Mouse (Mus musculus) heart, embryonic 10.5 days (tissue): ENCODE data around the gene Exoc6. TPM values are rescaled to one million over a fixed set of nuclear protein-coding genes. Genes with fewer than 3 reads are reported as not detected.

Experiments
- DNase-seq: peaks from one replicate; pipeline ENCODE4 v3.0.0-alpha.2; 2017; ENCODE audit warnings: low spot score
- H3K27ac ChIP-seq: fragments of 300-500 bp; sonication (generic); 2 replicates; pipeline ENCODE4 v1.5.1; 2016; ENCODE audit warnings: mild to moderate bottlenecking
- H3K27me3 ChIP-seq: fragments of 300-500 bp; sonication (generic); 2 replicates; pipeline ENCODE4 v1.6.1; 2016; ENCODE audit warnings: mild to moderate bottlenecking; ENCODE audit not compliant: poor library complexity, insufficient read depth, severe bottlenecking
- H3K36me3 ChIP-seq: fragments of 300-500 bp; sonication (generic); 2 replicates; pipeline ENCODE4 v1.6.1; 2016; ENCODE audit warnings: mild to moderate bottlenecking, moderate library complexity
- H3K4me1 ChIP-seq: fragments of 300-500 bp; sonication (generic); 2 replicates; pipeline ENCODE4 v1.6.1; 2016; ENCODE audit warnings: mild to moderate bottlenecking
- H3K4me3 ChIP-seq: fragments of 300-500 bp; sonication (generic); 2 replicates; pipeline ENCODE4 v1.5.1; 2016; ENCODE audit warnings: mild to moderate bottlenecking, moderate library complexity
- H3K9me3 ChIP-seq: fragments of 300-500 bp; sonication (generic); 2 replicates; pipeline ENCODE4 v1.6.1; 2016; ENCODE audit warnings: mild to moderate bottlenecking, moderate library complexity
- WGBS: fragments of 180-500 bp; shearing (Covaris S2); methylation state at CpG from one replicate; pipeline ENCODE4 v1.1.7; 2016; 5-methylcytosine and 5-hydroxymethylcytosine counted together
- polyA plus RNA-seq: library from polyadenylated mRNA; unstranded; fragments of >200 nt; fragmentation: Nextera tagmentation; extraction: Ambion mirVana; gene quantifications from 2 replicates; pipeline ENCODE4 v1.2.1, GENCODE M21; 2016

Gene Exoc6
- polyA plus RNA-seq, 1 experiment from 2014 or later = 18.0 TPM

DNA sequence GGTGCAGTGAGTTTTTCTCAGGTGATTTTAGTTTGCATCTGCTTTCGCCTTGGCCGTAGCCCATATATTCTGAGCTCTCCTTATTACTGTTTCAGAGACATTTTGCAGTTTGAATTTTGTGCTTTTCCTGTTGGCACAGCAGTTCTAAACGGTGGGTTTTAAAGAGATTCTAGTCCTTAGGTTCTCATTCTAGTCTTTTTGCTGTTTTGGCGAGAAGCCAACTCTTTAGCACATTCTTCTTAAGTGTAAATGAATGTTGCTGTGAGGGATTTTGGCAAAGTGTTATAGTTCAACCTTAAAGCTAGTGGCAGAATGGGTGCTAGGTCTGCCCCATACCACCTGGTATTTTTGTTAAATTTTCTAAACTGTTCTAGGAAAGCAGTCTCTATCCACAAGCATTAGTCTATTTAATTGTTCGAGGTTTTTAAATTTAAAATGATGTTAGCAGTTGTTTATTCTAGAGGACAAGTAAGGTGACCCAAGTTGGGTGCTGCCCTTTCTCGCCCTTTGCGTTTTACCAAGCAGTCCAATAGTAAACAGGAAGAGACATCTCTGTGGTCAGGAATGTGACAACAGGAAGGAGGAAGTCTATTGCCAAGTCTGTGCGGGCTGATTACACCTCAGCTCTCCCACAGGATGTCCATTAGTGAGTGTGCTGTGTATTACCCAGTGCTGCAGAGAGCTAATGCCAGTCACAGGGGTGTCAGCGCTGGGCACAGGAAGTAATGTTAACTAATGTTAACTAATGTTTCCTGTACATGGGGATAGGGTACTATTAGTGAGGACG is 11.1 kb downstream of the Exoc6 start:
- H3K4me1 ChIP-seq = peaks cover 18% of the 10 kb centered on the region
- no peaks in the 10 kb centered on the region for H3K9me3 ChIP-seq
- DNase-seq = no peak
- no peak overlapping the region for H3K4me3 ChIP-seq
- no peaks in the 10 kb centered on the region for H3K36me3 ChIP-seq
- H3K27me3 ChIP-seq = no peaks in the 10 kb centered on the region
- WGBS = 57% methylated on average over 10 of the region's 10 CpGs
- H3K27ac ChIP-seq = peak overlapping the region; percentile 53; the same call in 1 of the 2 replicates

DNA sequence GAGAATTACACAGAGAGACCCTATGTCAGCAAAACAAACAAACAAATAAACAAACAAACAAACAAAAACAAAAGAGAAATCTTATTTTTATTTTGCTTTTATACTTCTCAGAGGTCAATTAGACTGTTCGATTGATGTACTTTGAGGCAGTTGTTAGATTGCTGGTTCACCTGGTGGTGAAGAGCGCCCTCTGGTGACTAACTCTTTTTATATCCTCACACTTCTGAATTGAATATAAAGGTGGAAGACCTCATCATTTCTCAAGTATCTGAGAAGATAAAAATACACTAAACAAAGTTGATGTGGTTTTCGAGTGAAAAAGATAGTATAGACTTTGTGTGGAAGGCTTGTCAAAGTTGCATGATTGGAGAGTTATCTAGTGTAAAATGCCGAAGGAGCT is 13.5 kb downstream of the Exoc6 start:
- Histone ChIP-seq H3K4me3 (no peak overlapping the region), H3K36me3 (no peaks in the 10 kb centered on the region), H3K9me3 (no peaks in the 10 kb centered on the region), H3K27me3 (no peaks in the 10 kb centered on the region), H3K4me1 (peaks cover 17% of the 10 kb centered on the region), H3K27ac (no peak overlapping the region)
- no peak for DNase-seq
- 32% methylated on average over 4 of the region's 4 CpGs for WGBS

DNA sequence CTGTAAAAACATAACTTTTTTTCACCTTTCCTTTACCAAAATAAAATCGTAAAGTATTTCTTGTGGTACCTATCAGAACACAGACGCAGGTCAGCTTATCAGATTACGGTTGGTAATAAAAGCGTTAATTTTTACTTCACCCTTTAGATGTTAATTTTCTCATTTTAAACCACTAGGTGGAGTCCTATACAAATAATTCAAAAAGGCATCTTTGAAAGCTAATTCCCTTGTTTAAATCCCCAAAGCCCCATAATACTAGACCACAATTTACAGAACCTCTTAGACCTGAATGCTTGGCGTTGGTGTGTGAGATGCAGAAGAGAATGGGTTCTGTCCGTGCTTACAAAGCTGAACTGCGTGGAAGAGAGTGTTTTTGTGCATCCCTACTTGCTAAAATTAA is 15.6 kb downstream of the Exoc6 start:
- no peak for DNase-seq
- 60% methylated on average over 7 of the region's 7 CpGs for WGBS
- Histone ChIP-seq H3K4me3 (no peak overlapping the region), H3K4me1 (0 out of 2 replicates have a peak, but pooled peaks cover 3% of the 10 kb centered on the region), H3K27ac (no peak overlapping the region), H3K36me3 (no peaks in the 10 kb centered on the region), H3K27me3 (no peaks in the 10 kb centered on the region), H3K9me3 (no peaks in the 10 kb centered on the region)

DNA sequence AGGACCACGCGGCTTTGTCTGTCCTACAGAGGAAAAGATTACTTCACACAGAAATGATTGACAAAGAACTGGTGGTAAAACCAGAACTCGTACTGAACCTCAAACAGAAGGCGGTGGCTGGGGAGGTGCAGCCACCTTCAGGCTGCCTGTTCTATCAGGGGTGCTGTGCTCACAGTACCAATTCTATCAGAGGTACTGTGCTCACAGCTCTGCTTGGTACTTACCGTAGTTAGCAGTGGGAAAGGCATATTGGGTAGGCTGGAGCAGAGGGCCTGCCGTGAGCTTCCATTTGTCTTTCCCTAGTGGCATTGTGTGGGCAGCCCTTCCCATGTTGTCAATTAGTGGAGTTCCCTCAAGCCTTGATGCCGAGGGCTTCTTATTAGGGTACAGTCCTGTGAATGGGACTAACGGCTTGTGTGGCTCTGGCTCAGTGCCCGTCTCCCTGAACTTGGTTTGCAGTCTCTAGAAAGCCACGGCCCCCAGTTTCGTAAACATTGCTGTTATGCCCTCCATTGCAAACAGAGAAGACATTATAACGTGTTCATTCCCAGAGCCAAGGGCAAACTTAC is 19.1 kb downstream of the Exoc6 start:
- H3K27ac ChIP-seq = no peak overlapping the region
- no peak for DNase-seq
- no peaks in the 10 kb centered on the region for H3K36me3 ChIP-seq
- no peaks in the 10 kb centered on the region for H3K27me3 ChIP-seq
- no peaks in the 10 kb centered on the region for H3K9me3 ChIP-seq
- 87% methylated on average over 12 of the region's 12 CpGs for WGBS
- H3K4me3 ChIP-seq = no peak overlapping the region
- 0 out of 2 replicates have a peak, but pooled peaks cover 3% of the 10 kb centered on the region for H3K4me1 ChIP-seq

DNA sequence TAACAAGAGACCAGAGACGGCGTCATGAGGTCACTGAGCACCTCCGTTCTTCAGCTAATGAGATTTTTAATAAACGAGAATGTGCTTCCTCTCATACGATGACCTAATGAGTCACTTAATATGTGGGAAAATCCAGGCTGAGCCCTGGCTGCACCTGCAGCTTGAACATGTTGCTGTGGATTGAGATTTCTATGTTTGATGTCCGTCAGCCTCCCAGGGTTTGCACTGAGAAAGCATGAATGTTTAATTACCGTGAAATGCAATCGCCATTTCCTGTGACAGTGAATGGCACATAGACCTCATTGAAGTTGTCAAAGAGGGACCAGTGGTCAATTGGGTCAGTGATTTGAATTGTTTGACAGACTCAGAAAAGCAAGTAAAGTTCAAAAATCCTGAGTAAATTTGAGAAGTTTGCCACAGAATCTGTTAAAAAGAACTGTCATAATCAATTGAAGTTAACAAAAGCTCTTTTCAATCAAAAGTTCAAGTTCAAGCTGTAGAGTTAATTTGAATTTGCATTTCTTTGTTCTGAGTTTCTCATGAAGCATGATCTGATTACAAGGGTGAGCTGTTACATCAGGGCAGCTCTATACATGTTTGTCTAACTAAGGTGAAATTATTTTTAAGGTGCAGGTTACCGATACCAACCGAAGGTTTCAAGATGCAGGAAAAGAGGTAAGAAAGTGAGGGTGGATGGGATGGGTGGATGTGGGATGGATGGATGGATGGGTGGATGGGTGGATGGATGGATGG is 20.9 kb downstream of the Exoc6 start:
- Histone ChIP-seq H3K27me3 (no peaks in the 10 kb centered on the region), H3K9me3 (no peaks in the 10 kb centered on the region), H3K27ac (no peak overlapping the region), H3K4me3 (no peak overlapping the region), H3K4me1 (0 out of 2 replicates have a peak, but pooled peaks cover 3% of the 10 kb centered on the region), H3K36me3 (no peaks in the 10 kb centered on the region)
- 91% methylated on average over 10 of the region's 10 CpGs for WGBS
- no peak for DNase-seq

DNA sequence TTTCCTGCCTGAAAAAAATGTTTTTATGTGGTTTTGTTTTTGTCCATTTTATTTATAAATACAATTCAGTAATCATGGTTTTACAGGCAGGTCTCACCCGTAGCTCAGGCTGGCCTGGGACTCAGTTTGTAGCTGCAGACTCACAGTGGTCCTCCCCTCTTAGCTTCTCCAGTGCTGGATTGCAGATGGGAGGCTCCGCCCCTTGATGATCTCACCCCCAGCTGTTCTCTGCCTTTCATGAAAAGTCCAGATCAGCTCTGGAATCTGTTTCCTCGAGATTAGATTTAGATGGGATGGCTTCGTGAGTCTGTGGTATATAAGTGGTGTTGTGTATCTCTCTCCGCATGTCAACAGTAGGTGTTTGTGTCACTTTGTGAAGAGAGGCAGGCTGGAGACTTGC is 24.6 kb downstream of the Exoc6 start:
- Histone ChIP-seq H3K27me3 (no peaks in the 10 kb centered on the region), H3K4me1 (peaks cover 5% of the 10 kb centered on the region; the same call in 1 of the 2 replicates), H3K36me3 (peaks cover 5% of the 10 kb centered on the region; the same call in 1 of the 2 replicates), H3K27ac (no peak overlapping the region), H3K4me3 (no peak overlapping the region), H3K9me3 (no peaks in the 10 kb centered on the region)
- WGBS = 50% methylated on average over 5 of the region's 5 CpGs
- DNase-seq = no peak

DNA sequence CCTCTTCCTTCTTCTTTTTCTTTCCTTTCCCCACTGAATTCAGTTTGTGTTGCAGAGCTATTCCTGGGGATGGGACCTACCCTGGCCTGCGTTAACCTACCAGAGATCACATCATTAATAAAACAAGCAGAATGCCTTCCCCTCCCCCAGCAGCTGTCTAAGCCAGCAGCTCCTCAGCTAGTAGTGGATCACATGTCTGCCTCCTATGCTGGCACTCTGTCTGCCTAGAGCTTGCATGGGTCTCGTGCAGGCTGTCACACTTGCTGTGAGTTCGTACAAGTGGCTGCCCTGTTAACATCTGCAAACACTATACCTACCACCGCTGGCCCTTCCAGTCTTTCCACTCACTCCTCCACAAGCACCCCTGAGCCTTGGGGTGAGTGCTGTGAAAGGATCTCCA is 29.4 kb downstream of the Exoc6 start:
- Histone ChIP-seq H3K4me1 (peaks cover 5% of the 10 kb centered on the region; the same call in 1 of the 2 replicates), H3K9me3 (no peaks in the 10 kb centered on the region), H3K36me3 (peaks cover 5% of the 10 kb centered on the region), H3K27me3 (no peaks in the 10 kb centered on the region), H3K4me3 (no peak overlapping the region), H3K27ac (peak overlapping the region; percentile 1; the same call in 1 of the 2 replicates)
- no peak for DNase-seq
- WGBS = 49% methylated on average over 4 of the region's 4 CpGs

DNA sequence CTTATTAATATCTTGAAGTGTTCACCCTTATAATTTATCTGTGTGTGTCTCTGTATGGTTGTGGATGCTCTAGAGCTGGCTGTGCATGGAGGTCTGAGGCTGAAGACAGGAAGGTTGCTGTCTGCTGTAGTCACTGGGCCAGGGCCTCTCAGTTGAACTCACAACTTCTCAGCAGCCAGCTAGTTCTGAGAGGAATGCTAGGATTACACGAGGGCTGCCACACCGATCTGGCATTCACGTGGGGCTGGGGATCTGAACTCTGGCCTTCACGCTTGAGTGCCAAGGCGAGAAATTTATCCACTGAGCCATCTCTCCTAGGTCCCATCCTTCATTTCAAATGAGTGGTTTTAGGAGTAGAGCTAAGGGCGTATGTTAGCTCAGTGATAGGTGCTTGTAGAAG is 30.2 kb downstream of the Exoc6 start:
- Histone ChIP-seq H3K4me1 (peaks cover 5% of the 10 kb centered on the region; the same call in 1 of the 2 replicates), H3K27me3 (no peaks in the 10 kb centered on the region), H3K27ac (no peak overlapping the region), H3K36me3 (peaks cover 5% of the 10 kb centered on the region), H3K4me3 (no peak overlapping the region), H3K9me3 (no peaks in the 10 kb centered on the region)
- WGBS = 86% methylated on average over 6 of the region's 6 CpGs
- DNase-seq = no peak

DNA sequence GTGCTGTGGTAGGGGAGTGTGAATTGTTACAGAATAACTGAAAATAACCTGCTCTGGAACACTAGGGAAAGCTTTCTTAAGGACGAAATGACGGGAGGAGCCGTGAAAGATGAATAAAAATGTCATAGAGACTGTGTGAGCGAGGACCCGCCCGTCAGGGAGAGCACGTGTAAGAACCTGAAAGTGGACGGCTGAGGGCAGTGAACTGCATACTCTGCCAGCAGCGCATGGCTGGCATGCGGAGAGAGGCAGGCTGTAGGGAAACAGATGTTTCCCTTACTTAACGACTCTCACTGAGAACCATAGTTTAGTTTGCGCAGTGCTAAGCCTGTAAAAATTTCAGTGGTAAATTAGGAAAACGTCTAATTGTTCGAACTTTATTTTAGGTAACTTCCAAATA is 35.0 kb downstream of the Exoc6 start:
- Histone ChIP-seq H3K36me3 (peaks cover 4% of the 10 kb centered on the region), H3K27me3 (no peaks in the 10 kb centered on the region), H3K9me3 (no peaks in the 10 kb centered on the region), H3K4me3 (no peak overlapping the region), H3K4me1 (no peaks in the 10 kb centered on the region), H3K27ac (no peak overlapping the region)
- DNase-seq = no peak
- 72% methylated on average over 14 of the region's 14 CpGs for WGBS

DNA sequence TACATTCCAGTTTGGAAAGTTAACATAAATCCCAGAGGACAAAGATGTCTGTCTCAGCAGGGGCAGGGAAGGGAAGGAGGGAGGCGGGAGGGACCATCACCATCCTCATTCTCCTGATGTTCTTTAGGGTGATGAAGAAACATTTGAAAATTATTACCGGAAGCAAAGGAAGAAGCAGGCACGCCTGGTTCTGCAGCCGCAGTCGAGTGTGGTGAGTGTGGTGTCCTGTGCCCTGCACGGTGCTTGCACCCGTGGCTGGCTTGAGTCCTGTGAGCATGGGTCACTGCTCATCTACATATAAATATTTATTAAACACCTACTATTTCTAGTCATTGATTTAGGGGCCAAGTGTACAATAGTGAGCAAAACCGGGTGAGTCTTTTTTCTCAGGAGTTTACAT is 35.5 kb downstream of the Exoc6 start:
- Histone ChIP-seq H3K27me3 (no peaks in the 10 kb centered on the region), H3K4me3 (no peak overlapping the region), H3K9me3 (no peaks in the 10 kb centered on the region), H3K27ac (no peak overlapping the region), H3K4me1 (no peaks in the 10 kb centered on the region), H3K36me3 (peaks cover 4% of the 10 kb centered on the region)
- DNase-seq = no peak
- WGBS = 90% methylated on average over 8 of the region's 8 CpGs

DNA sequence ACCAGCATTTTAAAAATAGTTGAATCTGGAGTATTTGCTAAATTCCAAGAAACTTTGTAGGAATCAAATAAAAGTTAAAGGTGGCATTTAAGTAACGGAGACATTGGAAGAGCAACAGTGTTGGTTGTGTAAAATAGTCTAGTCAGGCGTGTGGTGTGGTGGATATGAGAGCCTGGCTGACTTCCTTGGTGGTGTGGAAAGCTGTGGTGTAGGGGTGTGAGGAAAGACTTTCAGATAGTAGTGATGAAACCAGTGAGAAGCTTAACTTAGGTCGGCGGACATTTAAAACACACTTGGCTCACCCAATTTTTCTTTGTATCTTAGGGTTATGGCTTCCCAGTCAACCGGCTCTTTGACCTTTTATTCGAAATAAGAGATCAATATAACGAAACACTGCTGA is 40.3 kb downstream of the Exoc6 start:
- no peaks in the 10 kb centered on the region for H3K9me3 ChIP-seq
- 90% methylated on average over 7 of the region's 7 CpGs for WGBS
- H3K4me1 ChIP-seq = no peaks in the 10 kb centered on the region
- no peak overlapping the region for H3K4me3 ChIP-seq
- H3K27me3 ChIP-seq = no peaks in the 10 kb centered on the region
- H3K27ac ChIP-seq = no peak overlapping the region
- no peak for DNase-seq
- H3K36me3 ChIP-seq = peaks cover 23% of the 10 kb centered on the region

DNA sequence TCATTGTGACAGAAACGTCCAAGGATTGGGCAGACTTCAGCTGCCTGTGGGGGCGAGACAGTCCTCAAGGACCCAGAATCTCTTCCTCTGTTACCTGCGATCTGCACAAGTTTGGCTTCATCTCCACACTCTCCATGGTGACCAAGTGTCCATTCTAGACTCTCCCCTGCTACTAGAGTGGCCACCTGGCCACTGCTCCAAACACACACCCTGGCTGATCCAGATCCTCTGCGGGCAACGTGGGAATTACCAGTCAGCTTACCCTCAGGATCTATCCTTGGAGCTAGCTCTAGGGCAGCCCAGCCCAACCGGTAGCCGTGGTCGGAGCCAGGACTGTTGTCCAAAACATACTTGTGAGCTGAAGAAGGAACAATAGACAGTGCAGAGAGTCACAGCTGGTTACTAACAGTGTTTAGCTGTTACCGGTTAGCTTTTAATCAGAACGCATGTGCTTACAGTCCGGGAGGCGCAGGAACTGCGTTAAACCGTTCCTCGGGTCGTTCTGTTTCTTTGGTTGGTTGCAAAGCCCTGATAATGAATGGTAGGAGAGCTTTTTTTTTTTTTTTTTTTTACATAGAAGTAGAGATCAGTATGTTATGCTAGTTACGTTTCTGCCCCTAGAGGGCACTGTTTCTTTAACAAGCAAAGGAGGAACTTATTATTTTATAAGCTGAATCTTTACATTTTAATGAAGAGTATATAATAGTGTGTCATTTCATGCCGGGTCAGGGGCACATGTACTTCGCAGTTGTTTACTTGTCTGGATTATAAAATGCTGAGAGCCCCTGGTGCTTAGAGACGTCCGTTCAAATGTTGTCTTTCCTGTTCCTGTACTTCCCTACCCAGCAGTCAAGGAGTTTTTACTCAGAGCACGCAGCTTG is 52.0 kb downstream of the Exoc6 start:
- Histone ChIP-seq H3K27me3 (no peaks in the 10 kb centered on the region), H3K27ac (peak overlapping the region; percentile 24; the same call in 1 of the 2 replicates), H3K36me3 (peaks cover 6% of the 10 kb centered on the region; the same call in 1 of the 2 replicates), H3K4me3 (peak overlapping the region; percentile 38; the same call in 1 of the 2 replicates), H3K9me3 (no peaks in the 10 kb centered on the region), H3K4me1 (peaks cover 3% of the 10 kb centered on the region; the same call in 1 of the 2 replicates)
- WGBS = 34% methylated on average over 22 of the region's 22 CpGs
- no peak for DNase-seq
